Mouse (Mus musculus) bone marrow macrophage, adult 2 months (primary cell): Measurements from ENCODE around the gene Polr2a. TPM values are rescaled to one million over a fixed set of nuclear protein-coding genes. Genes with fewer than 3 reads are reported as not detected.

Source experiments
- H3K27ac ChIP-seq: 2 replicates; pipeline ENCODE4 v1.5.1; 2012; ENCODE audit warnings: low read depth, low read length; ENCODE audit not compliant: insufficient read depth
- H3K4me1 ChIP-seq: 2 replicates; pipeline ENCODE4 v1.6.1; 2012; ENCODE audit warnings: low read length; ENCODE audit not compliant: control insufficient read depth, insufficient read depth
- H3K4me3 ChIP-seq: 2 replicates; pipeline ENCODE4 v1.5.1; 2012; ENCODE audit warnings: mild to moderate bottlenecking, low read length, moderate library complexity; ENCODE audit not compliant: insufficient read depth
- CTCF ChIP-seq: IDR thresholded peaks from 2 replicates; pipeline ENCODE4 v1.5.1; 2012; ENCODE audit warnings: low read depth, mild to moderate bottlenecking, low read length, moderate library complexity
- POLR2A ChIP-seq: IDR thresholded peaks from 2 replicates; pipeline ENCODE4 v1.6.1; 2012; ENCODE audit warnings: mild to moderate bottlenecking, low read depth, low read length, borderline replicate concordance
- polyA plus RNA-seq: library from polyadenylated mRNA; stranded (reverse); fragments of >200 nt; gene quantifications from 2 replicates; pipeline ENCODE4 v1.2.4, GENCODE M21; 2012; ENCODE audit not compliant: missing spikeins, insufficient read depth, insufficient read length

Polr2a gene
- polyA plus RNA-seq, 1 experiment = 69.7 TPM

GRCm38 (mm10) chr11:69698574-69698973, 59.9 kb downstream of the Polr2a start:
- no peak overlapping the region for H3K4me3 ChIP-seq
- peaks cover 8% of the 10 kb centered on the region for H3K4me1 ChIP-seq
- no peak overlapping the region for H3K27ac ChIP-seq
- TF ChIP-seq CTCF (no peak), POLR2A (no peak)

GRCm38 (mm10) chr11:69697396-69697795, 61.0 kb downstream of the Polr2a start:
- H3K4me3 ChIP-seq = no peak overlapping the region

GRCm38 (mm10) chr11:69695361-69696181, 62.9 kb downstream of the Polr2a start, which contains the start of the genes Tnfsf12 and Tnfsfm13:
TSS of gene Tnfsf12 (minus strand) at chr11:69695849.
TSS of gene Tnfsfm13 (minus strand) at chr11:69696098.
- Histone ChIP-seq H3K4me1 (peaks cover 33% of the 10 kb centered on the region), H3K27ac (peak within 1 kb of the TSS; percentile 62), H3K4me3 (peak within 1 kb of the TSS; percentile 30)
- no peak for TF ChIP-seq CTCF
- TF ChIP-seq POLR2A = no peak

More at GRCm38 (mm10) chr11:69697396-69697795, 61.0 kb downstream of the Polr2a start:
- TF ChIP-seq POLR2A = no peak
- TF ChIP-seq CTCF = no peak
- H3K27ac ChIP-seq = no peak overlapping the region
- H3K4me1 ChIP-seq = peaks cover 18% of the 10 kb centered on the region

- H3K4me1 ChIP-seq = peaks cover 39% of the 10 kb centered on the region
- peak overlapping the region; percentile 30 for H3K4me3 ChIP-seq
- peak overlapping the region; percentile 62; the same call in 1 of the 2 replicates for H3K27ac ChIP-seq
- TF ChIP-seq CTCF (no peak), POLR2A (no peak)
These were observed 63.4 kb downstream of the Polr2a start for GRCm38 (mm10) chr11:69695046-69695360.

GRCm38 (mm10) chr11:69693421-69693965, 64.9 kb downstream of the Polr2a start:
- H3K4me3 ChIP-seq = no peak overlapping the region

GRCm38 (mm10) chr11:69692863-69693262, 65.6 kb downstream of the Polr2a start:
- H3K4me3 ChIP-seq = no peak overlapping the region
- TF ChIP-seq CTCF = no peak
- no peak for TF ChIP-seq POLR2A
- peak overlapping the region; percentile 74 for H3K27ac ChIP-seq
- peaks cover 54% of the 10 kb centered on the region for H3K4me1 ChIP-seq

More at GRCm38 (mm10) chr11:69693421-69693965, 64.9 kb downstream of the Polr2a start:
- no peak for TF ChIP-seq POLR2A
- H3K4me1 ChIP-seq = peaks cover 51% of the 10 kb centered on the region
- H3K27ac ChIP-seq = no peak overlapping the region

GRCm38 (mm10) chr11:69692196-69692811, 66.1 kb downstream of the Polr2a start:
- H3K27ac ChIP-seq = peak overlapping the region; percentile 74
- TF ChIP-seq CTCF = no peak
- no peak for TF ChIP-seq POLR2A
- peaks cover 54% of the 10 kb centered on the region for H3K4me1 ChIP-seq
- H3K4me3 ChIP-seq = no peak overlapping the region

- Histone ChIP-seq H3K4me1 (peaks cover 67% of the 10 kb centered on the region), H3K27ac (peak overlapping the region; percentile 84), H3K4me3 (no peak overlapping the region)
- TF ChIP-seq CTCF = no peak
- 0 out of 2 replicates have a peak, but pooled peaks have one; percentile 5 for TF ChIP-seq POLR2A
These were observed 68.5 kb downstream of the Polr2a start for GRCm38 (mm10) chr11:69689891-69690290.

GRCm38 (mm10) chr11:69687061-69687460, 71.4 kb downstream of the Polr2a start:
- no peak for TF ChIP-seq POLR2A
- no peak for TF ChIP-seq CTCF
- H3K4me3 ChIP-seq = no peak overlapping the region
- H3K27ac ChIP-seq = no peak overlapping the region
- peaks cover 67% of the 10 kb centered on the region for H3K4me1 ChIP-seq

GRCm38 (mm10) chr11:69686377-69686776, 72.1 kb downstream of the Polr2a start:
- H3K4me3 ChIP-seq = no peak overlapping the region
- peak overlapping the region; percentile 94 for H3K27ac ChIP-seq
- TF ChIP-seq POLR2A = no peak
- no peak for TF ChIP-seq CTCF
- peaks cover 61% of the 10 kb centered on the region for H3K4me1 ChIP-seq
